Mouse (Mus musculus) heart, embryonic 14.5 days (tissue): ENCODE results near the gene Rsu1. TPM values are rescaled to one million over a fixed set of nuclear protein-coding genes. Genes with fewer than 3 reads are reported as not detected.

Experiments used
- ATAC-seq: fragments of 200-750 bp; cut with Nextera tagmentation; 2 replicates; pipeline ENCODE4 v1.8.0; 2017; ENCODE audit warnings: low read depth, moderate TSS enrichment; ENCODE audit not compliant: insufficient number of reproducible peaks, insufficient read depth, low FRiP score
- H3K27ac ChIP-seq, 2 experiments: fragments of 200-500 bp in 1 of 2; fragments of 300-500 bp in 1 of 2; sonication (generic) in 1 of 2; replicated peaks in 1 of 2; 2 replicates each; pipeline ENCODE4 v1.5.1; 2012 to 2014; ENCODE audit warnings: low read depth in 2 of 2, low read length in 2 of 2, control low read depth in 1 of 2, mild to moderate bottlenecking in 1 of 2, mixed read lengths in 1 of 2; ENCODE audit not compliant: control insufficient read depth in 1 of 2, insufficient read depth in 1 of 2
- H3K27me3 ChIP-seq: fragments of 300-500 bp; sonication (generic); 2 replicates; pipeline ENCODE4 v1.6.1; 2014; ENCODE audit warnings: mild to moderate bottlenecking, low read length, control low read depth; ENCODE audit not compliant: control insufficient read depth, insufficient read depth
- H3K36me3 ChIP-seq: fragments of 300-500 bp; sonication (generic); 2 replicates; pipeline ENCODE4 v1.6.1; 2014; ENCODE audit warnings: mild to moderate bottlenecking, control low read depth, low read length, mixed read lengths; ENCODE audit not compliant: control insufficient read depth, insufficient read depth
- H3K4me1 ChIP-seq, 2 experiments: fragments of 200-500 bp in 1 of 2; fragments of 300-500 bp in 1 of 2; sonication (generic) in 1 of 2; 2 replicates each; pipeline ENCODE4 v1.6.1; 2012 to 2014; ENCODE audit warnings: low read length in 2 of 2, control low read depth in 1 of 2, mixed read lengths in 1 of 2; ENCODE audit not compliant: control insufficient read depth in 2 of 2, insufficient read depth in 2 of 2
- H3K4me2 ChIP-seq: fragments of 300-500 bp; sonication (generic); 2 replicates; pipeline ENCODE4 v1.6.1; 2014; ENCODE audit warnings: mild to moderate bottlenecking, low read length
- H3K4me3 ChIP-seq, 2 experiments: fragments of 200-500 bp in 1 of 2; fragments of 300-500 bp in 1 of 2; sonication (generic) in 1 of 2; 2 replicates each; pipeline ENCODE4 v1.5.1; 2012 to 2014; ENCODE audit warnings: low read length in 2 of 2, mild to moderate bottlenecking in 2 of 2, control low read depth in 1 of 2, low read depth in 1 of 2, moderate library complexity in 1 of 2; ENCODE audit not compliant: control insufficient read depth in 1 of 2, insufficient read depth in 1 of 2
- H3K9ac ChIP-seq: fragments of 300-500 bp; sonication (generic); 2 replicates; pipeline ENCODE4 v1.6.1; 2014; ENCODE audit warnings: mild to moderate bottlenecking, low read length
- H3K9me3 ChIP-seq: fragments of 300-500 bp; sonication (generic); 2 replicates; pipeline ENCODE4 v1.6.1; 2016; ENCODE audit warnings: low read length, control low read depth; ENCODE audit not compliant: control insufficient read depth
- WGBS: fragments of 180-500 bp; shearing (Covaris S2); extraction: QIAGEN DNeasy Blood & Tissue Kit; methylation state at CpG from one replicate; pipeline ENCODE4 v1.1.7; 2014; 5-methylcytosine and 5-hydroxymethylcytosine counted together
- polyA plus RNA-seq: library from polyadenylated mRNA; unstranded; fragments of >200 nt; fragmentation: Nextera tagmentation; extraction: Ambion mirVana; gene quantifications from 2 replicates; pipeline ENCODE4 v1.2.1, GENCODE M21; 2014

Rsu1 gene
- polyA plus RNA-seq, 1 experiment from 2014 or later, result 147 TPM

GRCm38 (mm10) chr2:13275874-13276273 is 4.7 kb upstream of the Rsu1 start:
- no peak for ATAC-seq
- no peak overlapping the region for H3K4me3 ChIP-seq
- H3K9ac ChIP-seq, result no peak overlapping the region
- no peak overlapping the region for H3K4me2 ChIP-seq
- H3K27me3 ChIP-seq, result no peaks in the 10 kb centered on the region
- H3K36me3 ChIP-seq, result no peaks in the 10 kb centered on the region
- no peak overlapping the region for H3K27ac ChIP-seq
- no peaks in the 10 kb centered on the region for H3K4me1 ChIP-seq
- H3K9me3 ChIP-seq, result no peaks in the 10 kb centered on the region
- 52% methylated on average over 7 of the region's 7 CpGs for WGBS

- Histone ChIP-seq H3K27ac (peak overlapping the region; percentile 42 to 75), H3K4me3 (peak overlapping the region; percentile 62 to 71), H3K4me1 (peaks cover 8 to 29% of the 10 kb centered on the region in 2 experiments), H3K36me3 (peaks cover 21% of the 10 kb centered on the region), H3K9ac (peak overlapping the region; percentile 82), H3K9me3 (no peaks in the 10 kb centered on the region), H3K4me2 (peak overlapping the region; percentile 69), H3K27me3 (no peaks in the 10 kb centered on the region)
- 12% methylated on average over 8 of the region's 8 CpGs for WGBS
- peak; percentile 27 for ATAC-seq
Measured at GRCm38 (mm10) chr2:13270736-13271135, 479 bp downstream of the Rsu1 start.

DNA sequence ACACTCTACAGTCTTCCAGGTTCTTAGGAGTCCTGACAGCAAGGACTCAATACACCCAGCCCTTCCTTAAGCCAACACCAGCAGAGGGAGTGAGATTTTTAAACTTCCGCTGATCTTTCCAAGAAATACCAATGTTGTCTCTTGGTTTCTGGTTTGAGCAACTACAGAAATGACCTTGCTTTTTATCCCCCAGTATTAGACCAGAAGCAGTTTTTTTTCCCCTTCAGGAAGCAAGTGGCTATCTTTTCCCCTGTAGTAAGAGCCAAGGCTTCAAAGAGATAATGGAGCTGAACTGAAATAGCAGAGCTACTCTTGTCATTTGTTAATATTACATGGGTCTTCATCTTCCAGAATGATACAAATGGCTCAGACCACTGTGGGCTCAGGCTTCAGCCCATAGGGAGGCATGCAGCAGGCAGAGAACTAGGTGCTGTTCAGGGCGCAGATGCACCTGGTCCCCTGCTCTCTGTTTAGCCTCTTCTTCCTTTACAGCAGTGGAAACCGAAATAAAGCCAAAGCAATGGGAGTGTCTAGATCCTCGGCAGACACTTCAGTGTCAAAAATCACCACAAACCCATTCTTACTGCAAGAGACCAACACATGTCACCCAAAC is 2.4 kb downstream of the Rsu1 start:
- H3K9ac ChIP-seq, result no peak overlapping the region
- H3K27me3 ChIP-seq, result no peaks in the 10 kb centered on the region
- peaks cover 28% of the 10 kb centered on the region for H3K36me3 ChIP-seq
- H3K4me2 ChIP-seq, result peak overlapping the region; percentile 21; the same call in 1 of the 2 replicates
- no peak for ATAC-seq
- 0 out of 4 replicates have a peak overlapping the region, but pooled peaks of 1 of the 2 experiments have one; percentile 33 for H3K27ac ChIP-seq
- no peaks in the 10 kb centered on the region for H3K9me3 ChIP-seq
- H3K4me3 ChIP-seq, result no peak overlapping the region
- peaks cover 8 to 29% of the 10 kb centered on the region in 2 experiments for H3K4me1 ChIP-seq
- WGBS, result 88% methylated on average over 4 of the region's 4 CpGs

GRCm38 (mm10) chr2:13264875-13265274 is 6.3 kb downstream of the Rsu1 start:
- WGBS, result 47% methylated on average over 4 of the region's 4 CpGs
- Histone ChIP-seq H3K27me3 (no peaks in the 10 kb centered on the region), H3K4me1 (peaks cover 3 to 22% of the 10 kb centered on the region in 2 experiments), H3K36me3 (peaks cover 54% of the 10 kb centered on the region), H3K27ac (no peak overlapping the region), H3K4me3 (no peak overlapping the region), H3K4me2 (no peak overlapping the region), H3K9ac (no peak overlapping the region), H3K9me3 (no peaks in the 10 kb centered on the region)
- ATAC-seq, result no peak

GRCm38 (mm10) chr2:13263150-13263549 is 8.1 kb downstream of the Rsu1 start:
- Histone ChIP-seq H3K4me3 (no peak overlapping the region), H3K9me3 (no peaks in the 10 kb centered on the region), H3K4me2 (no peak overlapping the region), H3K27ac (no peak overlapping the region), H3K9ac (no peak overlapping the region), H3K27me3 (no peaks in the 10 kb centered on the region), H3K36me3 (peaks cover 60% of the 10 kb centered on the region), H3K4me1 (peaks cover 2 to 7% of the 10 kb centered on the region in 2 experiments; a peak in 2 of 4 replicates)
- WGBS, result 84% methylated on average over 4 of the region's 4 CpGs
- ATAC-seq, result no peak

- H3K9me3 ChIP-seq, result peaks cover 6% of the 10 kb centered on the region
- H3K36me3 ChIP-seq, result peaks cover 68% of the 10 kb centered on the region
- H3K27me3 ChIP-seq, result no peaks in the 10 kb centered on the region
- ATAC-seq, result no peak
- H3K27ac ChIP-seq, result no peak overlapping the region
- H3K9ac ChIP-seq, result no peak overlapping the region
- H3K4me1 ChIP-seq, result no peaks in the 10 kb centered on the region
- 82% methylated on average over 2 of the region's 2 CpGs for WGBS
- no peak overlapping the region for H3K4me2 ChIP-seq
- H3K4me3 ChIP-seq, result no peak overlapping the region
Measured at GRCm38 (mm10) chr2:13258606-13259005, 12.6 kb downstream of the Rsu1 start.

GRCm38 (mm10) chr2:13240711-13241110 is 30.5 kb downstream of the Rsu1 start:
- H3K27me3 ChIP-seq, result no peaks in the 10 kb centered on the region
- H3K36me3 ChIP-seq, result peaks cover 45% of the 10 kb centered on the region
- no peaks in the 10 kb centered on the region for H3K9me3 ChIP-seq
- 64% methylated on average over 9 of the region's 9 CpGs for WGBS
- no peak overlapping the region for H3K27ac ChIP-seq
- no peak overlapping the region for H3K4me3 ChIP-seq
- no peak overlapping the region for H3K4me2 ChIP-seq
- no peak for ATAC-seq
- H3K4me1 ChIP-seq, result peaks cover 2 to 12% of the 10 kb centered on the region in 2 experiments
- H3K9ac ChIP-seq, result no peak overlapping the region
